Mouse (Mus musculus): ENCODE results near the gene Bmp3.

Gene Bmp3

DNA sequence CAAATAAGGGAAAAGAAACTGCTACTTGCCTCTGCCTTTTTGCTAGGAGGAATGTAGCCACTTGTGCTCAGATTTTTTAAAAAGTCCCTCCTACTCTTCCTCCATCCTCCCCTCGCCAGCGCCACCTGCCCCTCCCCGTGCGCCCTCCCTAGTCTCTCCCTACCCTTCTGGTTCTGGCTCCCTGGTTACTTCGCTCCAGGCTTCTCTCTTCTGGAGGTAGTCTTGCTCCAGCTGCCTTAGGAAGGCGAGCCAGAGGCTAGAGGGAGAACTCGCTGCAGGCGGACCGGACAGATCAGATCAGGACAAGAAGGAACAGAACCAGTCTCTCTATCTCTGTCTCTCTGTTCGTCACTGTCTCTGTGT is at the start of gene Bmp3:
Gene Bmp3 (plus strand): TSS at position 152 of the 363 bp plus-strand sequence.
- DNase-seq, result no peak

DNA sequence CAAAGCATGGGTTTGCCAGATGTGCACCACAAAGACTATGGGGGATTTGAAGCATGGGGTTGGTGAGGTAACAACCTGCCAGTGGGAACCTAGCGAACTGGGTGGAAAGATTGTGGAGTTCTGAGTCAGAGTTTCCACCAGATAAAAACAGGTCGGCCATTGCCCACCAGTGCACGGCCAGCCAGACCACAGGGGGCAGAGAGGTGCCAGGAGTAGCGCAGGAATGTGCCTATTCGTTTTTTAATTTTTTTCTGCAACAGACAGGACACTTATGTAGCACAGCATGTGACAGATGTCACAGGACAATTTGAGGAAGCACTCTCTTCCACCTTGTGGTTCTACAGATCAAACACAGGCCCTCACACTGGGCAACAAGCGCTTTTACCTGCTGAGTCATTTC is 49.5 kb upstream of the Bmp3 start:
- no peak for DNase-seq

DNA sequence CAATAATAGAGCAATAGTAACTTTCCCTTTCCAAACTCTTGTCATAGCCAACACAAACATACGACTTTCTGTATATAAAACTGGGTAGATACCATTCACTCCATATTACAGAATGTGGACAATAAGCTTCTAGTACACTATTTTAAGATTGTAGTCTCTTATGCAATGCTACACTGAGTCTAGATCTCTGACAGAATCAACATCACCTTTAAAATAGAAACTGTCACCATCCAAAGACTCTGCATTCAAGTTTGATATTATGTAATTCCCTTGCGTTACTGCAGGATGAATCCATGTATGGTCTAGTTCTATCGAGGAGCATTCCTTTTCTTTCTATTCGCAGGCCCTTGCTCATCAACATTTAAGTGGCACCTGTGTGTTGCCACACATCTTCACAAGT is 47.7 kb upstream of the Bmp3 start:
- DNase-seq, result no peak

DNA sequence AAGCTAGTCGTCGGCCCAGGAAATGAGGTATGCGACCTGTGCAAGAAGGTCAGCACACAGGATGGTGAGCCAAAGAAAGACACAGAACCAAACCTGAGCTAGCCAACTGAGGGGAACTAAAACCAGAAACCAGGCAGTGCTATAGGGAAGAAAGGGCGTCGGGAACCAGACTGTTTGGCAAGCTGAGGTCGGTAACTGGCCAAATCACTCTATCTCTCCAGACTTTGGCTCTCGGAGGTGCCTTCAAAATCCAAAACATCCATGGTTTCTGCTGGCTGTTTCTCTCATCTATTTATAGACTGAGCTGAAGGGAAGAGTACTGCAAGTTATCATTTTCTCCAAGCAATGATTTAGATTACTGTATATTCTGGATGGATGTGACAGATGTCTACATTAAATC is 47.2 kb upstream of the Bmp3 start:
- DNase-seq, result no peak

DNA sequence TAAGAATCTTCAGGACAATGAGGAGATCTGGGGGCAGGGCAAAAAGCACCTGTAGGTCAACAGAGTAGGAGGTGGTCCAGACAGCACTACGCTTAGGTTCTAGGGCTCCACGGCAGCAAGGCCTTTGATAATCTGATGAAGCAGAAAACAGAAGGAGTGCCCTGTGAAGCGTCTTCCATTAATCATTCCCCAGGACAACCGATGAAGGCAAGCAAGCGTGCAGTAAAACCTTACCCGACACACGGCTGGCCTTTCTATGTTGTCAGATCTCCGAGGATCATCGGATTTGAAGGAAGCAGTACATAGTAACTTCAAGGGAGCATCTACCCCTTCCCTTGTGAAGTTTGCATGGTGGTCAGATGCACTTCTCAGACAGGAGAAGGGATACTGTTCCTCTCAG is 46.3 kb upstream of the Bmp3 start:
- peak; percentile 42 for DNase-seq

DNA sequence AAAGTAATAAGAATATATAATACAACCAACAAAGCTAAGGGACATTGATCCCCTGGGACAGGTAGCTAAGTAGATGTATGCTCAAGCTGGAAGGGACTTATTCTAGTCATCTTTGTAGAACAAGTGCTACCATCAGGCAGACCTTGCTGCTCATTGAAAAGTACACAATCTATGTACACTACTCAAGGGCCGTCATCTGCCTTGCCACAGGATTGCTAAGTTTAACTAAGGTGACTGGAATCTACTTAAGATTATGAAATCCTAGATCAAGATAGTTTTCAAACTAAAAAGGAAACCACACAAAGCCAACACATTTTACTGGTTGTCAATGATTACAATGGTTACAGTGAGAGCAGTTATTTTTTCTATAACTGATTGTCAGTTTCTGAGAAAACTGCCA is 41.8 kb upstream of the Bmp3 start:
- no peak for DNase-seq

DNA sequence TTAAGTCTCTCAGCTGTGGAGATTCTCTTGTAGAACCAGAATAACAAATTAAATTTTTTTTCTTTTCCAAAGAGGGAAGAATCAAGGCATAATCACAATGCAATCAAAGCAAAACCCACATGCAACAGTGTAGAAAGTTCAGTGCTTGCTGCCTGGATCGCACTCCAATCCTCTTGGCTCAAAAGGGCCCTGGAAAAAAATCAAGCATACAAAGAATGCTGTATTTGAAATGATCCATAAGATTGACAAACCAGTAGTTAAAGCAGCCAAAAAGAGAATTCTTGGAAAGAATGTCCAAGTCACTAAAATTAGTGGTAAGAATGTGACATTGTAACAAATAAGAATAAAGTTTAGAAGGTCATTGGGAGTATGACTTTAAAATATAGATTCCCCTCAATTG is 38.9 kb upstream of the Bmp3 start:
- no peak for DNase-seq

DNA sequence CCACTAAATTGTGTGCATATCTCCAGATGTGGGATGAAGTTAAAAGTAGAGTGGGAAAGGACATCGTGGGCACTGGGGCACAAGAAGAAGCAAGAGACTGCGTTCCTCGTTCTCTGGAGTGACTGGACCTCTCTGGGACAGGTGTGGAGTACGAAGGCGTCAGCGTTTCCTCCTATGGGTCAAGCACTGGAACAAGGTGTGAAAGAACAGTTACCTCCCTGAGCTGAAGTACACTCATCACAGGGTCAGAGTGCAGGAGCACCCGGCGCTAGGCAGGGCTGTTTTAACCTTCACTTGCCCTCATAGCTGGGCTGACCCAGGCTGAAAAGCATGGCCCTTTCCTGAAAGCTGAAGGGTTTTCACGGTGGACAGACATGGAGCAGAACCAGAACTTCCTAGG is 20.5 kb upstream of the Bmp3 start:
- no peak for DNase-seq

DNA sequence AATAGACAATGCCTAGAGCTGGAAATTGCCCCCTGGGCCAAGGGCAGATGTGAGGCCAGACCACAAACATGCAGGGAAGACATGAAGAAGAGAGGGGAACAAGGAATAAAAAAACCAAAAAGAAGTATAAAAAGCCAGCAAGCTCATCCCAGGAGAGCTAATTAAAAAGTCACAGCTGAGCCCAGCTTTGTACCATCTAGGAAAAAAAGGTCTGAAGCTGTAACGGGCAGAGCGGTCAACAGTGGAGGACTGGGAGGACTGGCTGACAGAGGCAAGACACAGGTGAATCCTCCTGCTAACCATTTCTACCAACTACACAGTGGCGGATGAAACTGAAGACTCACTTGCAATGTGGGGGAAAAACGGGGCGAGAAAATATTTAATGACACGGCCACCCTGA is 19.9 kb upstream of the Bmp3 start:
- DNase-seq, result no peak

DNA sequence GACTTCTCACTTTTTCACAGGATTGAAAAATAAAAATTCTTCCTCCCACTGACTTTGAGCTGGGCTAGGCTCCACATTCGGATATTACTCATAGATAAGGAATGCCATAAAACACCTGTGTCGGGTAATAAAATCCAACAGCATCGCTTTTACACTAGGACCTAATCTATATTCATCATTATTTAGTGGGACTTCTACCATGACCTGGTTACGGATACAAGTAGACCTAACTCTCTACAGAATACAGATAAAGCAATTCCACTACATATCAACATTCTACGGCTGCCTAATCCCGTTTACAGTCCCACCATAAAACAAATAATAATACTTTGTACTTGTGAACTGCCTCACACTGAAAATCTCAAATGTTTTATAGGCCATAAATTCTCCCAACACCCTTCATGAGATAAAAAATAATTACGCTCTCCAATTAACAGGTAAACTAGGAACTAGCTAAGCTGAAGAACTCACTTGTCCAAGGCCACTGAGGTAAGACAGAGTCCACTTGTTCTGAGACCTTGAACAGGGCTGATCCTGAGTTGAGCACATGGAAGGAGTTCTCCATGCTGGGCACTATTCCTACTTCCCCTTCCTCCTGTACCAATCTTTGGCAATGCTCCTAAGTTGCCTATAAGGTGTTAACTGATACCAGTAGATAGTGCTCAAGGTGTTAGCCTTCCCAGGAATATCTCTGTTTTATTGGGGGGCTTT is 11.5 kb upstream of the Bmp3 start:
- DNase-seq, result no peak

DNA sequence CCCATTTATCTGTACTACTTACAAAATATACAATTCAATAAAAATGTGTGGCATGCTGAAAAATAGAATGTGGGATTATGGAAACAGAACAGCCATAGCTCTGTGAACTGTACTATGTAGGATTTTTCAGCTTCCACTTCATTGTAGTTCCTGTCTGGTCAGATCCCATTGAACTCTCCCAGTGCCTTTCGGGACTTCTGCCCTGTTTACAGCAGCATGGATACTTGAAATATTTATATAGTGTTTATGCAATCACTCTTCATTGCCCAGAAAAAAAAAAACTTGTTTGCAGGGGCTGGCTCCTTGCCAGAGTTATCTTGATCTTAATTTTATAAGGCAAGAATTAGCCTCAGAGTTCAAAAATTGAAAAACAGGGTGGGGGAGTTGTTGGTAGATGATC is 9.6 kb upstream of the Bmp3 start:
- DNase-seq, result no peak

DNA sequence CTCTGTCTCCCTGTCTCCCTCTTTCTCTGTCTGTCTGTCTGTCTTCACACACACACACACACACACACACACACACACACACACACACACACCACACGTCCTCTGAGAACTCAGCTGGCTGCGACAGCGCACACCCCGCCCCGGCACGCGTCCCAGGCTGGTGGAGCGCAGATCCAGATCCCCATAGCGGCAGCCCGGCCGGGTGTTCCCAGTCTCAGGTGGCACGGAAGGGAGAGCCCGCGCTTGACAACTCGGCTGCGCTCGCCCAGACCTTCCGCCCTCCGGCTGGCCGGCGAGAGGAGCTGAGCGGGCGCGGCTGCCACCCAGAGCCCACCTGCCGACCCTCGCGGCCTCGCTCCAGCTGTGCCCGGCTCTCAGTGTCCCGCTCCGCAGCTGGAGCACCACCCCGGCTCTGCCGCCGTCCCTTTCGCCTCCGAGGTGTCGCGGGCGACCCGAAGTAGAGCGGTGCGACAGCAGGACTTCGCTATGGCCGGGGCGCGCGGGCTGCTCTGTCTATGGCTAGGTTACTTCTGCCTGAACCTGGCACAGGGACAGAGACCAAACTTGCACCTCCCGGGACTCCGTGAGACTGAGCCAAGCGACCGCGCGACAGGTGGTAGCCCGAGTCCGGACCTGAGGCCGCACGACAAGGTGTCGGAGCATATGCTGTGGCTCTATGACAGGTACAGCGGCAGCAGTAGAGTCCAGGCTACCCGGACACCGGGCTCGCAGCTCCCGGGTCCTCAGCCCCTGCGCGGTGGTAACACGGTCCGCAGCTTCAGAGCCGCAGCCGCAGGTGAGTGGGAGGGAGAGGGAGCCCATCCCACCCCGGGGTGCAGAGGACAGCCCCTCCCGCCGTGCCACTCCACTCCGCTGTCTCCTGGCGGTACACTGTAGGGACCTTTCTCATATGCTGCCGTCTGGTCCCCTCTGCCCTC is 681 bp downstream of the Bmp3 start:
- DNase-seq, result peak; percentile 6

DNA sequence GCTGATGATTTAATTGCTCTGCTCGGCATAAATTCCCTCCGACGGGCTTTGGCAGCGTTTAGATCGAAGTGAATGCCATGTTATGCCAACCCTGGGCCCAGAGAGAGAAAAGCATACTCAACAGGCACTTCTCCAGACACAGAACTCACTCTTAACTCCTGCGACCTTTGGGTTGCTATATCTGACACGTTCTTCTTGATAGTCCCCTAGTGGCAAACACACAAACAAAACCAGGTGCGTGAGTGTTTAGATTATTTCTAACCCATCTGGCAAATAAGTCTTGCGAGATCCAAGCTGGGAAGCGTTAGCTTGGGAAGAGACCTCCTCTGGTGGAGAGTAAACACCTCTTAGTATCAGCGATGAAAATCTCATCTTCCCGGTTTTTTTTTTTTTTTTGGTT is 1.5 kb downstream of the Bmp3 start:
- no peak for DNase-seq

DNA sequence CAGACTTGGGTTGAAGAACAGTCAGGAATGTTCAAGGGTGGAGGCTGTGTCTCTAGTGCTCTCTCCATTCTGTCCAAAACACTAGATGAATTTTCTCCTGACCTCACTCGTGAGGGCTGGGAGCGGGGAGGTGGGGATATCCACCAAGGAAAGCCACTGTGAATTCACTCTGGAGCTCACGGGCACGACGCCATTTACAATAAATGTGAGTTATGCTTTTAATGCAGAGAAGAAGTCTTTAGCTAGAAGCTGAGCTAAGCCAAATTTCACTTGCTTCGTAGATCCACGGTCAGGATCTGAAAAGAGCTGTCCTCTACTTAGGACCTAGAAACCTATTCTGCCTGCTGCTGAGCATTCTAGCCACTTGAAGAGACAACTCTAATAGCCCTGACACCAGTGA is 2.1 kb downstream of the Bmp3 start:
- DNase-seq, result no peak

DNA sequence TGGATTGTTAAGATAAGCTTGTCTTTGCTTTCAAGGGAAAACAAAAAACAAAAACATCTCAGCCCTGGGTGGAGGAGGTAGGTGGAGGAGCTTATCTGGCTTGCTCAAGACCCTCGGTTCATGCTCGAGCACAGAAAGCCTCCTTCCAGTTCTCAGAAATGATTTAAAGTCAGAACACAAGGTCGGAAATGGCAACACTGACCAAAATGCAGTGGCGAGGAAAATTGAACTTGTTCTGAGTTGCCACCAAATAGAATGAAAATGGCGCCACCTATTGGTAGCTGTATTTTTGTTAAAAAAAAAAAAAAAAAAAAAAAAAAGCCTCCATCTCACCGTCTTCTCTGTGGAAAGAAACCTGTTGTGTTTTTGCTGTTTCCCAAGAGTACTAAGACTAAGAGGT is 9.7 kb downstream of the Bmp3 start:
- DNase-seq, result peak; percentile 31

DNA sequence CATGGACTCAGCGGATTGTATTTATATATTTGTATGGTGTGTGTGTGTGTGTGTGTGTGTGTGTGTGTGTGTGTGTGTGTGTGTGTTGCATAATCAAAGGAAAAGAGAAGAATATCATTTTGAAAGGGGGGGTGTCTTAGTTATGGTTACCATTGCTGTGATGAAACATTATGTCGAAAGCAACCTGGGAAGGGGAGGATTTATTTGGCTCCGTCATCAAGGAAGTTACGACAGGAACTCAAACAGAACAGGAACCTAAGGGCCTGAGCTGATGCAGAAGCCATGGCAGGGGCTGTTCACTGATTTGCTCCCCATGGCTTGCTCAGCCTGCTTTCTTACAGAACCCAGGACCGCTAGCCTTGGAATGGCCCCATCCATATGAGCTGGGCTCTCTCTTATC is 10.9 kb downstream of the Bmp3 start:
- DNase-seq, result no peak

DNA sequence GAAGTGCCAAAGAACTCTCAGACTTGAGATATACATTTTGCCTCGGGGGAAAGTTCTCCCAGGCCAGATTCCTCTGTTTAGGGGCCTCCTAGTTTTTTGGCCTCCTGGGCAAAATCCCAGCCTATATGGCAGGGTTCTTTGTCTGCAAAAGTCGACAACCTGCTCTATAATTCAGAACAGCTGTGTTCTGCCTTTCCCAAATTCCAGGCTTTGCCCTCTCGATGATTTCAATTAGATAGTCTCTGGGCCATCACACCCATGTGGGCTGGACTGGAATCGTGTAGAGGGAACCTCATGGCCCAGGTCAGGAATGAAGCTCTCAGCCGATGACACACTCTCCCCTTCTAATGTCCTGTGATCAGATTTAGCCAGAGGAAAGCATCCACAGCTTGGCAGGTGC is 21.8 kb downstream of the Bmp3 start:
- DNase-seq, result no peak

DNA sequence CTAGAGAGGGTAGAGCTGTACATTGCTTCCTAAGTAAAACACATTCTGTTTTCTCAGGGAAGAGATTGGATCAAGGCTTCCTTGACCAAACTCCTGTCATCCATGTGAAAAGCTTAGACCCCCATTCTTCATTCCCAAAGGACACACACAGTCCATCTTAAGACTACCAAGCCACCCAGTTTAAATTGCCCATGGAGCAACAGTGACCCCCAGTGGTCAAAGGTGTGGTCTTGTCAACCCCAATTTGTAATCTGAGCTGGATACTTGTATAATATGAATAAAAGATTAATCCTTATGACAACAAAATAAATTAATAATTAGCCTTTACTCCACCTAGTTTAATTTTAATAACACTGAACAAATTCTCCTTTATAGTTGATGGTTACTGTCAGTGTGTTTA is 24.7 kb downstream of the Bmp3 start:
- peak; percentile 84 for DNase-seq

DNA sequence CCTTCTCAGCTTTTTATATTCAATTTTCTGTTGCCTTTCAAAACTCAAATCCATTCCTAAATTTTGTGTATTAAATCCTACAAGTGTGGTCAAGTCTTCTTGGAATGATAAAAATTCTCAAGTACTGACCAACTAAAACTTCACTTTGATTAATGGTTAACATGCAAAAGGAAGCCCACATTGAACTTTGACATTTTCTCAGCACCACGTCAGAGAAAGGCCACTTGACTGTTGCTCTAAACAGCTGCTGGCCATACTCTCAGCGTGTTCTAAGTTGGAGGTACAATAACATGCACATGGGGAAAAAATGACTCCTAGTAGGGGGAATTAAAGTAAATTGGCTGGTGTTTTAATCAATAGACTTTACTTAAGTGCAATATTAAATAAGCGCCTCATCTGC is 27.9 kb downstream of the Bmp3 start:
- peak; percentile 78 for DNase-seq

DNA sequence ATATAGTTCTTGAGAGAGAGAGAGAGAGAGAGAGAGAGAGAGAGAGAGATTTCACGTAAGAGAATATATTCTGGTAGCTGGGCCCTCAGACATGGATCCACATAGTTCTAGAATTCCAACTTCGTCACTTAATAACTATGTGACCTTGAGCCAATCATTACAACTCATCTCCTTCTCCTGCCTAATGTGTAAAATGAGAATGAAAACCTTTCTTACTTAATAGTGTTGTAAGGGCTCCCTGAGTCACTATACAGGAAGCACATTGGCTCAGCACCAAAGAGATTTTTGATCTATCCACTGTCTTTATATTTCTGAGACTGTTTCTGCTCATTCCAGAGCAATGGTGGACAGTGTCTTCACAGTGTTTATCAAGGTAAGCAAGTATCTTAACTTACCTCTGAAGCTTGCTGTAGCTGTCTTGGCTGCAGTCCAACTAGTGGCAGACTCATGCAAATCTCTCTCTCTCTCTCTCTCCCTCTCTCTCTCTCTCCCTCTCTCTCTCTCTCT is 36.4 kb downstream of the Bmp3 start:
- no peak for DNase-seq

DNA sequence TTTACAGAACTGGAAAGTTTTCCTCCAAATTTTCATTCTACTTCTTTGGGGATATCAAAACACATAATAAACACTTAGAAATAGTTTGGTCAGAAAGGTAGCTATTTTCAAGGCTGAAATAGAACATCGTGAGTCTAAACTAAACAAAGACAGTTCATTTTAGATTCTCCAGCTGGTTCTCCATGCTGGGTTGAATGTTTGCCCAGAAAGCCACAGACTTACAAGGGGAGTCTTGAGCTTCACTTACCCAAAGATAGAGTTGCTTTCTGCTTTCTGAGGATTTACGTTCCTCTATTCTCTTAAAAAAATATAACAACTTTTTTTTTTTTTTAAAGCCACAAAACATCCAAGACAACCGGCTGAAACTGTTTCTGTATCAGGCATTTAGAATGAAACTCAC is 40.1 kb downstream of the Bmp3 start:
- no peak for DNase-seq

DNA sequence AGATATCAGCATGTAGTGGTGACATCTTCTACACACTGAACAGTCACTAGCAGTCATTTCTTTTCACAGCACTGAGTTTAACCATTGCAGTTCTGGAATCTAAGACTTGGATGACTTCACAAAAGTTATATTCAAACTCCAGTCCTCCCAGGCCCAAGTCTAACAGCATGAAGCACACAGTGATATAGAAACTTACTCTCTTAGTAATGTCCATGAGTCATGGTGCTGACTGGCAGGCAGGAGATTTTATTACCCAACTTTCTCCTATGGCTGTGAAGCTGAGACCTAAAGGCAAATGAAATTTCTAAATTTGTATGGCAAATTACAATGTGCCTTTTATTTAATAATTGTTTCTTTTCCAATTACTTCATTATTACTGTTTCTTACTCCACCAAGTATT is 43.7 kb downstream of the Bmp3 start:
- DNase-seq, result no peak

DNA sequence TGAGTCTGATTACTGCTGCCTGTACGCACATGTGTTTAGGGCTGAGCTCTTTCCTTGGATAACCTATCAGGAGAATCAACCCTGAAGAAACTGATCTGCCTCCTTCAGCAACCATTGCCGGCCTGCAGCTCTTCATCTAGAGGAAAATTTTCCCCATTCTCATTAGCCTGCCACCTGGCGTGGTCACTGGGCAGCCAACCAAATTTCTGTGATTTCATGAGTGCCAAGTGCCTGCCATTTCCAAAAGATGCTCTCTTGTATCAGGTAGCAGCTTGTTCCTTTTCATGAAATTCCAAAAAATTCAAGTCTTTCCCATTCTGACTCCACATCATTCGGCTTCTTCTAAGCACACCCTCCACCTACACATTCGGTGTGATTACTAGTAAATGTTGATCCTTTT is 46.7 kb downstream of the Bmp3 start:
- DNase-seq, result no peak

DNA sequence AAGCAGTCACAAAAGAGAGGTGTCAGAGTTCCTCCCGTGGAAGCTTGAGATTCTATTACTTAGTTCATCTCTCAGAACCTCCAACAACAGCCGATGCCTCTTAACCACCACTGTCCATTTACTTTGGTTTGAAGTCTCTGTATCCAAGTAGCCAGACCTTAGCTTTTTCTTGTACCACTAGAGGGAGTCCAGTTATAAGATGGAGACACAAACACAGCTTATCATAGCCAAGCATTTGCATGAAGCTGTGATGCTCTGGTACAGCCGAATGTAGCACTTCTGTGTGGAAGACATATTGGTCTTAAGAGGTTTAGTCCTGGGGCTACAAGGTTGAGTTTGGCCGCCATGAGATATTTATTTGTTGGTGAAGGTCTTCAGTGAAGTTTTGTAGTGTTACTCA is 48.1 kb downstream of the Bmp3 start:
- peak; percentile 50 for DNase-seq
